Mouse (Mus musculus): ENCODE data around the gene Igsf21. TPM values are rescaled to one million over a fixed set of nuclear protein-coding genes. Genes with fewer than 3 reads are reported as not detected.

Igsf21 gene
- polyA plus RNA-seq, 1 experiment from 2014 or later = not detected

- H3K27ac ChIP-seq (ENCODE audit: low read length) = no peak overlapping the region
- H3K4me3 ChIP-seq (ENCODE audit: low read depth, low read length) = no peak overlapping the region
- WGBS (ENCODE audit: insufficient replicate concordance) = 57% methylated on average over 8 of the region's 8 CpGs
- ATAC-seq (ENCODE audit: low read depth) = no peak
- H3K9ac ChIP-seq (ENCODE audit: low read depth, low read length) = no peak overlapping the region
- no peaks in the 10 kb centered on the region for H3K27me3 ChIP-seq (ENCODE audit: control insufficient read depth, insufficient read depth, low read depth, low read length)
- H3K4me2 ChIP-seq (ENCODE audit: low read depth, low read length) = no peak overlapping the region
- no peaks in the 10 kb centered on the region for H3K4me1 ChIP-seq (ENCODE audit: control insufficient read depth, low read depth, low read length)
- H3K9me3 ChIP-seq (replicated peaks; ENCODE audit: control insufficient read depth, low read length) = no peaks in the 10 kb centered on the region
- H3K36me3 ChIP-seq (ENCODE audit: control insufficient read depth, insufficient read depth) = no peaks in the 10 kb centered on the region
These were observed 59.0 kb downstream of the Igsf21 start for GRCm38 (mm10) chr4:140187404-140188145.

- 60% methylated on average over 6 of the region's 6 CpGs for WGBS (ENCODE audit: insufficient replicate concordance)
- ATAC-seq (ENCODE audit: low read depth) = no peak
These were observed 67.0 kb downstream of the Igsf21 start for GRCm38 (mm10) chr4:140179576-140179975.

GRCm38 (mm10) chr4:140177055-140177454, 69.5 kb downstream of the Igsf21 start:
- Histone ChIP-seq H3K4me1 (ENCODE audit: control insufficient read depth, low read depth, low read length) (no peaks in the 10 kb centered on the region; the same call in 1 of the 2 replicates), H3K9me3 (replicated peaks; ENCODE audit: control insufficient read depth, low read length) (no peaks in the 10 kb centered on the region), H3K9ac (ENCODE audit: low read depth, low read length) (no peak overlapping the region), H3K27me3 (ENCODE audit: control insufficient read depth, insufficient read depth, low read depth, low read length) (no peaks in the 10 kb centered on the region), H3K4me3 (ENCODE audit: low read depth, low read length) (no peak overlapping the region), H3K36me3 (ENCODE audit: control insufficient read depth, insufficient read depth) (no peaks in the 10 kb centered on the region), H3K27ac (ENCODE audit: low read length) (no peak overlapping the region), H3K4me2 (ENCODE audit: low read depth, low read length) (no peak overlapping the region)
- ATAC-seq (ENCODE audit: low read depth) = no peak
- 70% methylated on average over 6 of the region's 6 CpGs for WGBS (ENCODE audit: insufficient replicate concordance)

More at GRCm38 (mm10) chr4:140179576-140179975, 67.0 kb downstream of the Igsf21 start:
- Histone ChIP-seq H3K27ac (ENCODE audit: low read length) (no peak overlapping the region), H3K4me3 (ENCODE audit: low read depth, low read length) (no peak overlapping the region), H3K36me3 (ENCODE audit: control insufficient read depth, insufficient read depth) (no peaks in the 10 kb centered on the region), H3K4me2 (ENCODE audit: low read depth, low read length) (no peak overlapping the region), H3K9me3 (replicated peaks; ENCODE audit: control insufficient read depth, low read length) (no peaks in the 10 kb centered on the region), H3K4me1 (ENCODE audit: control insufficient read depth, low read depth, low read length) (no peaks in the 10 kb centered on the region), H3K9ac (ENCODE audit: low read depth, low read length) (no peak overlapping the region), H3K27me3 (ENCODE audit: control insufficient read depth, insufficient read depth, low read depth, low read length) (no peaks in the 10 kb centered on the region)

- no peak for ATAC-seq (ENCODE audit: low read depth)
- H3K36me3 ChIP-seq (ENCODE audit: control insufficient read depth, insufficient read depth) = no peaks in the 10 kb centered on the region
- H3K9me3 ChIP-seq (replicated peaks; ENCODE audit: control insufficient read depth, low read length) = no peaks in the 10 kb centered on the region
- no peak overlapping the region for H3K4me3 ChIP-seq (ENCODE audit: low read depth, low read length)
- peak overlapping the region; percentile 24; the same call in 1 of the 2 replicates for H3K4me2 ChIP-seq (ENCODE audit: low read depth, low read length)
- 32% methylated on average over 13 of the region's 13 CpGs for WGBS (ENCODE audit: insufficient replicate concordance)
- no peak overlapping the region for H3K9ac ChIP-seq (ENCODE audit: low read depth, low read length)
- H3K4me1 ChIP-seq (ENCODE audit: control insufficient read depth, low read depth, low read length) = no peaks in the 10 kb centered on the region; the same call in 1 of the 2 replicates
- no peak overlapping the region for H3K27ac ChIP-seq (ENCODE audit: low read length)
- no peaks in the 10 kb centered on the region for H3K27me3 ChIP-seq (ENCODE audit: control insufficient read depth, insufficient read depth, low read depth, low read length)
These were observed 72.7 kb downstream of the Igsf21 start for GRCm38 (mm10) chr4:140173746-140174399.

GRCm38 (mm10) chr4:140173084-140173483, 73.5 kb downstream of the Igsf21 start:
- Histone ChIP-seq H3K36me3 (ENCODE audit: control insufficient read depth, insufficient read depth) (no peaks in the 10 kb centered on the region), H3K27ac (ENCODE audit: low read length) (no peak overlapping the region), H3K4me2 (ENCODE audit: low read depth, low read length) (no peak overlapping the region), H3K9me3 (replicated peaks; ENCODE audit: control insufficient read depth, low read length) (no peaks in the 10 kb centered on the region), H3K9ac (ENCODE audit: low read depth, low read length) (no peak overlapping the region), H3K4me3 (ENCODE audit: low read depth, low read length) (no peak overlapping the region), H3K4me1 (ENCODE audit: control insufficient read depth, low read depth, low read length) (no peaks in the 10 kb centered on the region; the same call in 1 of the 2 replicates), H3K27me3 (ENCODE audit: control insufficient read depth, insufficient read depth, low read depth, low read length) (no peaks in the 10 kb centered on the region)
- 59% methylated on average over 12 of the region's 12 CpGs for WGBS (ENCODE audit: insufficient replicate concordance)
- ATAC-seq (ENCODE audit: low read depth) = no peak

GRCm38 (mm10) chr4:140171917-140172316, 74.7 kb downstream of the Igsf21 start:
- Histone ChIP-seq H3K4me2 (ENCODE audit: low read depth, low read length) (no peak overlapping the region), H3K9ac (ENCODE audit: low read depth, low read length) (no peak overlapping the region), H3K4me3 (ENCODE audit: low read depth, low read length) (no peak overlapping the region), H3K4me1 (ENCODE audit: control insufficient read depth, low read depth, low read length) (no peaks in the 10 kb centered on the region; the same call in 1 of the 2 replicates), H3K9me3 (replicated peaks; ENCODE audit: control insufficient read depth, low read length) (no peaks in the 10 kb centered on the region), H3K27ac (ENCODE audit: low read length) (no peak overlapping the region), H3K36me3 (ENCODE audit: control insufficient read depth, insufficient read depth) (no peaks in the 10 kb centered on the region), H3K27me3 (ENCODE audit: control insufficient read depth, insufficient read depth, low read depth, low read length) (no peaks in the 10 kb centered on the region)
- 45% methylated on average over 1 of the region's 1 CpGs for WGBS (ENCODE audit: insufficient replicate concordance)
- ATAC-seq (ENCODE audit: low read depth) = no peak

GRCm38 (mm10) chr4:140171189-140171588, 75.4 kb downstream of the Igsf21 start:
- Histone ChIP-seq H3K4me1 (ENCODE audit: control insufficient read depth, low read depth, low read length) (no peaks in the 10 kb centered on the region; the same call in 1 of the 2 replicates), H3K9me3 (replicated peaks; ENCODE audit: control insufficient read depth, low read length) (no peaks in the 10 kb centered on the region), H3K4me2 (ENCODE audit: low read depth, low read length) (no peak overlapping the region), H3K27ac (ENCODE audit: low read length) (no peak overlapping the region), H3K4me3 (ENCODE audit: low read depth, low read length) (no peak overlapping the region), H3K36me3 (ENCODE audit: control insufficient read depth, insufficient read depth) (no peaks in the 10 kb centered on the region), H3K27me3 (ENCODE audit: control insufficient read depth, insufficient read depth, low read depth, low read length) (no peaks in the 10 kb centered on the region), H3K9ac (ENCODE audit: low read depth, low read length) (no peak overlapping the region)
- ATAC-seq (ENCODE audit: low read depth) = no peak

GRCm38 (mm10) chr4:140165851-140166250, 80.7 kb downstream of the Igsf21 start:
- Histone ChIP-seq H3K27me3 (ENCODE audit: control insufficient read depth, insufficient read depth, low read depth, low read length) (no peaks in the 10 kb centered on the region), H3K9me3 (replicated peaks; ENCODE audit: control insufficient read depth, low read length) (no peaks in the 10 kb centered on the region), H3K9ac (ENCODE audit: low read depth, low read length) (no peak overlapping the region), H3K4me1 (ENCODE audit: control insufficient read depth, low read depth, low read length) (no peaks in the 10 kb centered on the region), H3K4me2 (ENCODE audit: low read depth, low read length) (no peak overlapping the region), H3K4me3 (ENCODE audit: low read depth, low read length) (no peak overlapping the region), H3K27ac (ENCODE audit: low read length) (no peak overlapping the region), H3K36me3 (ENCODE audit: control insufficient read depth, insufficient read depth) (no peaks in the 10 kb centered on the region)
- 49% methylated on average over 7 of the region's 7 CpGs for WGBS (ENCODE audit: insufficient replicate concordance)
- ATAC-seq (ENCODE audit: low read depth) = no peak

- 69% methylated on average over 9 of the region's 9 CpGs for WGBS (ENCODE audit: insufficient replicate concordance)
- H3K9me3 ChIP-seq (replicated peaks; ENCODE audit: control insufficient read depth, low read length) = no peaks in the 10 kb centered on the region
- no peak overlapping the region for H3K27ac ChIP-seq (ENCODE audit: low read length)
These were observed 81.9 kb downstream of the Igsf21 start for GRCm38 (mm10) chr4:140164662-140165061.

More at GRCm38 (mm10) chr4:140164662-140165061, 81.9 kb downstream of the Igsf21 start:
- ATAC-seq (ENCODE audit: low read depth) = no peak
- H3K4me3 ChIP-seq (ENCODE audit: low read depth, low read length) = no peak overlapping the region
- H3K4me1 ChIP-seq (ENCODE audit: control insufficient read depth, low read depth, low read length) = no peaks in the 10 kb centered on the region
- no peak overlapping the region for H3K9ac ChIP-seq (ENCODE audit: low read depth, low read length)
- H3K4me2 ChIP-seq (ENCODE audit: low read depth, low read length) = no peak overlapping the region
- H3K36me3 ChIP-seq (ENCODE audit: control insufficient read depth, insufficient read depth) = no peaks in the 10 kb centered on the region
- H3K27me3 ChIP-seq (ENCODE audit: control insufficient read depth, insufficient read depth, low read depth, low read length) = no peaks in the 10 kb centered on the region
